Mouse (Mus musculus) megakaryocyte, embryonic 14.5 days (primary cell): ENCODE measurements at regions not wholly inside any gene's neighbourhood (a gene's known extent, or its start where the extent isn't known, plus 50 kb on each side); places are given as distances from the start of the nearest gene placed in this dataset.
A peak's percentile ranks its signal among the peaks of the same experiment; 100 is the strongest.

ENCODE experiments used
- H3K27me3 ChIP-seq: replicated peaks from 2 replicates; pipeline ENCODE3; 2012; ENCODE audit warnings: inconsistent platforms
- H3K36me3 ChIP-seq: replicated peaks from 2 replicates; pipeline ENCODE3; 2012; ENCODE audit warnings: low read length, inconsistent platforms, mixed read lengths
- H3K4me1 ChIP-seq: 2 replicates; pipeline ENCODE4 v1.6.1; 2012; ENCODE audit warnings: inconsistent platforms
- H3K4me3 ChIP-seq: replicated peaks from 2 replicates; pipeline ENCODE3; 2012; ENCODE audit warnings: moderate library complexity, mild to moderate bottlenecking, inconsistent platforms
- H3K9me3 ChIP-seq: 2 replicates; pipeline ENCODE4 v1.6.1; 2012; ENCODE audit warnings: inconsistent platforms
- FLI1 ChIP-seq: IDR thresholded peaks from 2 replicates; pipeline ENCODE4 v1.6.1; 2012; ENCODE audit warnings: low read length, inconsistent platforms, mixed read lengths
- GATA1 ChIP-seq: IDR thresholded peaks from 3 replicates; pipeline ENCODE4 v1.6.1; 2012; ENCODE audit warnings: mixed read lengths, low read length, inconsistent platforms, borderline replicate concordance

DNA sequence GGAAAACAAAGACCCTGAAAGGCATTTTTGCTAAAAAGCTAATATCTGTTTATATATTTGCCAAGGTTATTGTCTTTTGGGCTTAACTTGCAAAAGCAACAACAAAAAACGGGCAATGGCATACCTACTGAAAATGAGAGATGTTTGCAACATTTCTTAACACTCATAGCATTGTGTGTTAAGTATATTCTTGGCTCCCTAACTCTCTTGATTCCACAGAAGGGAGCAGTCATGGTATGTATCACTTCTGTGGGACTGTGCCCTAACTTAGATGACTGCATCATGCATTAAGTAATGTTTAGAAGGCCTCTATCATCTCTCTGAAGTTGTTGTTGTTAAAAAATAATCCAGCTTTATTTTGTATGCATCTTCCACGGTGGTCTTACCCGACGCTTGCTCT lies 67.5 kb upstream of the Ednrb start:
- no peak overlapping the region for H3K4me3 ChIP-seq
- no peak for TF ChIP-seq GATA1
- no peak for TF ChIP-seq FLI1
- no peaks in the 10 kb centered on the region for H3K4me1 ChIP-seq
- H3K27me3 ChIP-seq: no peaks in the 10 kb centered on the region
- no peaks in the 10 kb centered on the region for H3K9me3 ChIP-seq
- H3K36me3 ChIP-seq: no peaks in the 10 kb centered on the region

DNA sequence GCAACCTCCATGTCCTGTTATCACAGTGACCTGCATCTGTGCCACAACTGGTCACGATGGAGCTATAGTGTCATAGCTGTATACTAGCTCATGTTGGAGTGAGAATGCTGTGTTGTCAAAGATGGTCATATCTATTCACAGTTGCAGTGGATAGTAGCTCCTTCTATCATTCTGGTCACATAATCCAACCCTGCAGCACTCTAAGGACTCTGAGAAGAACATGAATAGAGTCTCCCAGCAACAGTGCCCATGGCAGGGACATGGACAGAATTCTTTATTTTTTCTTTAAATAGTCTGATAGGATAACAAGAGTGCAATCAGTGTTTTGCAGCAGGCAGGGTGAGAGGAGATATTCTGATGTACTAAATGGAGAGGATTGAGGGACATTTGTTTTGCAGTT lies 67.1 kb upstream of the Ednrb start:
- no peak for TF ChIP-seq FLI1
- TF ChIP-seq GATA1: no peak
- Histone ChIP-seq H3K9me3 (no peaks in the 10 kb centered on the region), H3K4me3 (no peak overlapping the region), H3K36me3 (no peaks in the 10 kb centered on the region), H3K27me3 (no peaks in the 10 kb centered on the region), H3K4me1 (no peaks in the 10 kb centered on the region)

DNA sequence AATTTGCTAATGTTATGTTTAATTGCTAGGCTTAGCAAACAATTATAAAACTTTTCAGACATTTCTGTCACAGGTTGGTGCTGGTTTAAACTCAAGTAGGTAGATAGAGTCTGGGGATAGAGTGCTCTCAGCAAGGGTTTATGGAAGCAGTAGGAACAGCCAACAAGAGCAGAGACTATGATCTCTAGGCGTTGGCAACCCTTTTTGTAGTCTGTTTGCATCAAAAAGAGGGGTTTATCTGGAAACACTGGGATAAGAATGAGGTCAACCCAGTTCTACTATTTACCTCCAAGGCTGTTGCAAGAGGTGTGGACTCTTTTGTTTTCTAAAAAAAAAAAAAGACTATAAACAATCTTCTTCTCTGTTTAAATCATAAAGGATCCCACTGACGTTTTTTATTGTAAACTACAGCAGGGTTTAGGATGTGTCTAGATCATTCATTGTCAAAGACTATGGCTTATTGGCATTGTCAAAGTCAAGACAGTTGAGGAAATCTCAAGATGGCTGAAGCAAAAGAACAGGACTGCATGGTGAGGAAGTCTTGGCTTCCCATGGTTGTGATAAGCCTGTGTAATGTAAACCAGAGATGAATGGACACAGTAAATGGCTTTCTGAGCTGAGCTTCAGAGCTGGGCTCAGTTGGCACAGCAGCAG lies 62.3 kb upstream of the Ednrb start:
- H3K36me3 ChIP-seq: no peaks in the 10 kb centered on the region
- TF ChIP-seq GATA1 (no peak), FLI1 (no peak)
- no peaks in the 10 kb centered on the region for H3K27me3 ChIP-seq
- no peak overlapping the region for H3K4me3 ChIP-seq
- no peaks in the 10 kb centered on the region for H3K4me1 ChIP-seq
- no peaks in the 10 kb centered on the region for H3K9me3 ChIP-seq

DNA sequence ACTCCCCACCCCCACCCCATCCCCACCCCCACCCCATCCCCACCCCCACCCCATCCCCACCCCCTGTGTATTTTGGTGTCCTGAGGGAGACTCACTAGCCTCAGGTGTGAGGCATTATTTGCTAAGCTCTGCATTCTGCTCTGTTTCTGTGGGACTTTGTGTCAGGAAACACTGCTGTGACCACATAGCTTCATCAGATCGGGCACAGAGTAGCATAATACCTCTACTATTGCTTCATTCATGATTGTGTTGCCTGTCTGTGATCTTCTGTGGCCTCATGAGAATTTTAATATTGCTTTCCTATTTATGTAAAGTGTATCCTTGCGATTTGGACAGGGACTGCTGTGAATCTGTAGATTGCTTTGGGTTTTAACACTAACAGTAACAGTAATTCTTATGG lies 56.6 kb upstream of the Ednrb start:
- Histone ChIP-seq H3K4me3 (no peak overlapping the region), H3K27me3 (no peaks in the 10 kb centered on the region), H3K4me1 (no peaks in the 10 kb centered on the region), H3K36me3 (no peaks in the 10 kb centered on the region), H3K9me3 (no peaks in the 10 kb centered on the region)
- TF ChIP-seq FLI1: no peak
- no peak for TF ChIP-seq GATA1

DNA sequence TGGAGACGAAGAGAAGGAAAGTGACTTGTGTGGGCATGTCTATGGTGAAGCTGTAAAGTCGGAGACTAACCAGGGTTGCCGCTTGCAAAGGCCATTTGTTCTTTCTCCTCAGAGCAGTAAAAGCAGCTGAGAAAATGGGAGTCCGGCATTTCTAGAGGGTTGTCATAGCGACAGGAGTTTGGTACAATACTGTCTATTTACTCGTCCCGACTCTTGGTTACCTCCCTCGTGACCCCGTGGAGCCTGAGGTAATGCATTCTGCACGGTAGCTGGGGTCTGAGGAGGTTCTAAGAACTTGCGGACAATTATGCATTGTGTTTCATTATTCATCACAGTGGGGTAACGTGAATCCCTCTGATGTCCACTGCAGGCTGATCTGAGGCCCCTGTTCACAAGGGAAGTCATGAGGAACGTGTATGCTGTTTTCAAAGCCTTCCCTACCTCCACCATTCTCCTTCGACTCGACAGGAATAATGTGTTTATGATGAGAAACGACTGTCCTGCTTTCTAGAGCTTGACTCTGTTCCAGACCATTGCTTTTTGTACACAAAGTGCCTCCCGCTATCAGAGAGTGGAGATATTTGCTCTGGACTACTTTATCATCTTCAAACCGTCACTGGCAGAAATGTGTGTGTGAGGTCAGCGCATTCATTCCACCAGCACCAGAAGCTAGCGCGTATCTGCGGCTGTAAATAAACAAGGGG lies 55.1 kb upstream of the Ednrb start:
- H3K4me1 ChIP-seq: no peaks in the 10 kb centered on the region
- TF ChIP-seq FLI1 (no peak), GATA1 (no peak)
- no peaks in the 10 kb centered on the region for H3K36me3 ChIP-seq
- H3K9me3 ChIP-seq: 0 out of 2 replicates have a peak, but pooled peaks cover 3% of the 10 kb centered on the region
- H3K27me3 ChIP-seq: no peaks in the 10 kb centered on the region
- no peak overlapping the region for H3K4me3 ChIP-seq

DNA sequence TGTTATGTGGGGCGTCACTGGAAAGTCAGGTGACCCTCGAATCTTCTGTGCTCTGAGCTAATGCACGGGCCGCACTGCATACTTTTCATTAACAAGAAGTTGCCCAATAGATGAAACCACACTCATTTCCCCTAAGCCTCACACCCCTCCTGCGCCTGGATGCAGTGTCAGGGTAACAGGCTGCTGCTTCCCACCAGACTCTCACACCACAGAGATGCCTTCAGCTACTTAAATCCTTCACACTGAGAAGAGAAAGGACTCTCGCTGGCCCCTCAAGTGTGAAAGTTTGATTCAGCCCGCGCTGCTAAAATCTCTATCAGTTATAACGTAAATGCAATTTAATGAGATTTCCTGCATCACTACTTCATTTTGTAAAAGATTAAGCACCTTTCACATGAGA lies 54.5 kb upstream of the Ednrb start:
- Histone ChIP-seq H3K4me1 (no peaks in the 10 kb centered on the region), H3K4me3 (peak overlapping the region; percentile 64), H3K36me3 (no peaks in the 10 kb centered on the region), H3K9me3 (0 out of 2 replicates have a peak, but pooled peaks cover 3% of the 10 kb centered on the region), H3K27me3 (no peaks in the 10 kb centered on the region)
- no peak for TF ChIP-seq FLI1

DNA sequence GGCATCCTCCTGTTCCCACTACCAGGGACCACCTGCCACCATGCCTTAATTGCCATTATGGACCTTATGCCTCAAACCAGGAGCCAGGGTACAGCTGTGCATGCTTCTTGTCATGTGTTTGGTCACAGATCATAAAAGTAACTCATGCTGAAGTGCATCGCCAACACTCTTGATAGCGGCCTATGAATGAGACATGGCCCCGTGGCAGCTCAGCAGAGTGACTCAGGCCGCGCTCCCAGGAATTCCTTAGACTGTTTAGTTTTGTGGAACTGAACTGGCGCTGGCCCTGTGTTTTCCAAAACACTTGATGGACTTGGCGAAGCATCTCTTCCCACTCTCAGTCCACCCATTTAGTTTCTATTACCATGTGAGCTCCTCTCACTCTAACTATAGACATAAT lies 51.1 kb upstream of the Ednrb start:
- H3K36me3 ChIP-seq: no peaks in the 10 kb centered on the region

More for the DNA sequence above, 51.1 kb upstream of the Ednrb start:
- H3K4me3 ChIP-seq: no peak overlapping the region
- TF ChIP-seq FLI1: no peak
- TF ChIP-seq GATA1: no peak
- H3K27me3 ChIP-seq: no peaks in the 10 kb centered on the region
- H3K9me3 ChIP-seq: 0 out of 2 replicates have a peak, but pooled peaks cover 7% of the 10 kb centered on the region
- no peaks in the 10 kb centered on the region for H3K4me1 ChIP-seq
